Mouse (Mus musculus): ENCODE results near the gene Olfr643. TPM values are rescaled to one million over a fixed set of nuclear protein-coding genes. Genes with fewer than 3 reads are reported as not detected.
"Not testable (repeated sequence)": the region's sequence is repeated elsewhere in the genome, so short reads cannot be mapped to it uniquely, and the experiment has no call there.

Olfr643 gene
- polyA plus RNA-seq, 2 experiments = not detected

- Histone ChIP-seq H3K4me2 (replicated peaks; ENCODE audit: low read depth, low read length, severe bottlenecking) (no peak overlapping the region), H3K27me3 (ENCODE audit: control insufficient read depth, insufficient read depth, low read length) (no peaks in the 10 kb centered on the region), H3K9ac (ENCODE audit: low read depth, low read length, severe bottlenecking) (no peak overlapping the region), H3K36me3 (ENCODE audit: control insufficient read depth, insufficient read depth, low read length) (no peaks in the 10 kb centered on the region), H3K27ac (replicated peaks; ENCODE audit: low read depth, low read length) (no peak overlapping the region), H3K4me3 (replicated peaks; ENCODE audit: low read length) (no peak overlapping the region), H3K9me3 (ENCODE audit: control insufficient read depth, low read length) (no peaks in the 10 kb centered on the region), H3K4me1 (ENCODE audit: control insufficient read depth, insufficient read depth, low read length) (no peaks in the 10 kb centered on the region)
- no peak for TF ChIP-seq POLR2A (IDR thresholded peaks at IDR 0.05; ENCODE audit: borderline replicate concordance, extremely low read depth, insufficient read depth, insufficient read length)
- ATAC-seq (ENCODE audit: low FRiP score, low read depth) (no peak), DNase-seq (ENCODE audit: low spot score) (no peak)
- WGBS = 88% methylated on average over 1 of the region's 1 CpGs
These were observed 118.3 kb downstream of the Olfr643 start for GRCm38 (mm10) chr7:104018953-104019352.

- H3K9ac ChIP-seq (ENCODE audit: low read depth, low read length, severe bottlenecking) = no peak within 1 kb of the TSS
- no peaks in the 10 kb centered on the region for H3K36me3 ChIP-seq (ENCODE audit: control insufficient read depth, insufficient read depth, low read length)
- H3K27ac ChIP-seq (replicated peaks; ENCODE audit: low read depth, low read length) = no peak within 1 kb of the TSS
- no peaks in the 10 kb centered on the region for H3K9me3 ChIP-seq (ENCODE audit: control insufficient read depth, low read length)
- DNase-seq (ENCODE audit: low spot score) (no peak), ATAC-seq (ENCODE audit: low FRiP score, low read depth) (no peak)
- H3K4me3 ChIP-seq (replicated peaks; ENCODE audit: low read length) = no peak within 1 kb of the TSS
- H3K4me1 ChIP-seq (ENCODE audit: control insufficient read depth, insufficient read depth, low read length) = no peaks in the 10 kb centered on the region
- TF ChIP-seq POLR2A (IDR thresholded peaks at IDR 0.05; ENCODE audit: borderline replicate concordance, extremely low read depth, insufficient read depth, insufficient read length) = no peak
- no peaks in the 10 kb centered on the region for H3K27me3 ChIP-seq (ENCODE audit: control insufficient read depth, insufficient read depth, low read length)
- no peak within 1 kb of the TSS for H3K4me2 ChIP-seq (replicated peaks; ENCODE audit: low read depth, low read length, severe bottlenecking)
These were observed 120.0 kb downstream of the Olfr643 start, which contains the start of gene Olfr639 for GRCm38 (mm10) chr7:104017203-104017602. TSS of gene Olfr639 (minus strand) at chr7:104017303.

DNA sequence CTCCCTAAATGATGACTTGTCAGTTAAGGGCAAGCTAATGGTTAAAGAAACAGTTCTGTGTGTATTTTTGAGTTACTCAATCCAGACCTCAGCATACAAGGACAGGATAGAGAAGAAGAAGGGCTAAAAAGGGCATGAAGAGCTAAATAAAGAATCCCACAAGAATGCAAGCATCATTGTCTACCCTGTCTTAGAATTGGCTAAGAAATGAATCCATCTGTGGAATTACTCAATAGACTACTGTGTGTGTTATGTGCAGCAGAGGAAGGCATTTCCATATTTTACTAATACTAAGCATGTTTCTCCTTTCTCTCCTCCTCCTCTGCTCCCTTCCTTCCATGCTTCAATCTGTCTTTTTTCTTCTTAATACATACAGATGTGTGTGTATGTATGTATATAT, 138.1 kb downstream of the Olfr643 start:
- H3K4me3 ChIP-seq (replicated peaks; ENCODE audit: low read length) = no peak overlapping the region
- TF ChIP-seq POLR2A (IDR thresholded peaks at IDR 0.05; ENCODE audit: borderline replicate concordance, extremely low read depth, insufficient read depth, insufficient read length) = no peak

GRCm38 (mm10) chr7:103998446-103998845, 138.8 kb downstream of the Olfr643 start, which contains the start of gene Olfr638:
TSS of gene Olfr638 (plus strand) at chr7:103998746.
- DNase-seq (ENCODE audit: low spot score) (no peak), ATAC-seq (ENCODE audit: low FRiP score, low read depth) (no peak)
- no peak within 1 kb of the TSS for H3K4me2 ChIP-seq (replicated peaks; ENCODE audit: low read depth, low read length, severe bottlenecking)
- no peaks in the 10 kb centered on the region for H3K27me3 ChIP-seq (ENCODE audit: control insufficient read depth, insufficient read depth, low read length)
- no peak within 1 kb of the TSS for H3K4me3 ChIP-seq (replicated peaks; ENCODE audit: low read length)
- H3K9me3 ChIP-seq (ENCODE audit: control insufficient read depth, low read length) = no peaks in the 10 kb centered on the region
- H3K27ac ChIP-seq (replicated peaks; ENCODE audit: low read depth, low read length) = no peak within 1 kb of the TSS
- no peak for TF ChIP-seq POLR2A (IDR thresholded peaks at IDR 0.05; ENCODE audit: borderline replicate concordance, extremely low read depth, insufficient read depth, insufficient read length)
- H3K9ac ChIP-seq (ENCODE audit: low read depth, low read length, severe bottlenecking) = no peak within 1 kb of the TSS
- no peaks in the 10 kb centered on the region for H3K36me3 ChIP-seq (ENCODE audit: control insufficient read depth, insufficient read depth, low read length)
- no peaks in the 10 kb centered on the region for H3K4me1 ChIP-seq (ENCODE audit: control insufficient read depth, insufficient read depth, low read length)

More for the DNA sequence above, 138.1 kb downstream of the Olfr643 start:
- Histone ChIP-seq H3K27ac (replicated peaks; ENCODE audit: low read depth, low read length) (no peak overlapping the region), H3K9ac (ENCODE audit: low read depth, low read length, severe bottlenecking) (no peak overlapping the region), H3K9me3 (ENCODE audit: control insufficient read depth, low read length) (no peaks in the 10 kb centered on the region), H3K27me3 (ENCODE audit: control insufficient read depth, insufficient read depth, low read length) (no peaks in the 10 kb centered on the region), H3K4me2 (replicated peaks; ENCODE audit: low read depth, low read length, severe bottlenecking) (no peak overlapping the region), H3K4me1 (ENCODE audit: control insufficient read depth, insufficient read depth, low read length) (no peaks in the 10 kb centered on the region), H3K36me3 (ENCODE audit: control insufficient read depth, insufficient read depth, low read length) (no peaks in the 10 kb centered on the region)
- ATAC-seq (ENCODE audit: low FRiP score, low read depth) = no peak
- DNase-seq (ENCODE audit: low spot score) = no peak

- no peak for DNase-seq (ENCODE audit: low spot score)
These were observed 165.4 kb downstream of the Olfr643 start for GRCm38 (mm10) chr7:103971782-103972181.

GRCm38 (mm10) chr7:103970852-103971251, 166.4 kb downstream of the Olfr643 start, which contains the start of gene Olfr635:
TSS of gene Olfr635 (plus strand) at chr7:103971152.
- no peaks in the 10 kb centered on the region for H3K36me3 ChIP-seq (ENCODE audit: control insufficient read depth, insufficient read depth, low read length)
- no peaks in the 10 kb centered on the region for H3K9me3 ChIP-seq (ENCODE audit: control insufficient read depth, low read length)
- DNase-seq (ENCODE audit: low spot score) = no peak
- no peak within 1 kb of the TSS for H3K4me2 ChIP-seq (replicated peaks; ENCODE audit: low read depth, low read length, severe bottlenecking)
- no peak within 1 kb of the TSS for H3K27ac ChIP-seq (replicated peaks; ENCODE audit: low read depth, low read length)
- H3K4me3 ChIP-seq (replicated peaks; ENCODE audit: low read length) = no peak within 1 kb of the TSS
- 74% methylated on average over 1 of the region's 1 CpGs for WGBS
- no peak for TF ChIP-seq POLR2A (IDR thresholded peaks at IDR 0.05; ENCODE audit: borderline replicate concordance, extremely low read depth, insufficient read depth, insufficient read length)
- H3K4me1 ChIP-seq (ENCODE audit: control insufficient read depth, insufficient read depth, low read length) = no peaks in the 10 kb centered on the region
- no peak for ATAC-seq (ENCODE audit: low FRiP score, low read depth)
- no peak within 1 kb of the TSS for H3K9ac ChIP-seq (ENCODE audit: low read depth, low read length, severe bottlenecking)
- H3K27me3 ChIP-seq (ENCODE audit: control insufficient read depth, insufficient read depth, low read length) = no peaks in the 10 kb centered on the region

More at GRCm38 (mm10) chr7:103971782-103972181, 165.4 kb downstream of the Olfr643 start:
- no peak for TF ChIP-seq POLR2A (IDR thresholded peaks at IDR 0.05; ENCODE audit: borderline replicate concordance, extremely low read depth, insufficient read depth, insufficient read length)
- no peak overlapping the region for H3K27ac ChIP-seq (replicated peaks; ENCODE audit: low read depth, low read length)
- no peaks in the 10 kb centered on the region for H3K9me3 ChIP-seq (ENCODE audit: control insufficient read depth, low read length)
- H3K4me3 ChIP-seq (replicated peaks; ENCODE audit: low read length) = no peak overlapping the region
- ATAC-seq (ENCODE audit: low FRiP score, low read depth) = no peak
- WGBS = 72% methylated on average over 1 of the region's 1 CpGs
- no peaks in the 10 kb centered on the region for H3K27me3 ChIP-seq (ENCODE audit: control insufficient read depth, insufficient read depth, low read length)
- no peaks in the 10 kb centered on the region for H3K36me3 ChIP-seq (ENCODE audit: control insufficient read depth, insufficient read depth, low read length)
- H3K9ac ChIP-seq (ENCODE audit: low read depth, low read length, severe bottlenecking) = no peak overlapping the region
- no peaks in the 10 kb centered on the region for H3K4me1 ChIP-seq (ENCODE audit: control insufficient read depth, insufficient read depth, low read length)
- H3K4me2 ChIP-seq (replicated peaks; ENCODE audit: low read depth, low read length, severe bottlenecking) = no peak overlapping the region

GRCm38 (mm10) chr7:103966873-103967272, 170.3 kb downstream of the Olfr643 start:
- H3K4me3 ChIP-seq (replicated peaks; ENCODE audit: low read length); H3K4me2 ChIP-seq (replicated peaks; ENCODE audit: low read depth, low read length, severe bottlenecking); H3K9me3 ChIP-seq (ENCODE audit: control insufficient read depth, low read length); H3K27me3 ChIP-seq (ENCODE audit: control insufficient read depth, insufficient read depth, low read length); H3K4me1 ChIP-seq (ENCODE audit: control insufficient read depth, insufficient read depth, low read length); H3K27ac ChIP-seq (replicated peaks; ENCODE audit: low read depth, low read length); H3K36me3 ChIP-seq (ENCODE audit: control insufficient read depth, insufficient read depth, low read length); H3K9ac ChIP-seq (ENCODE audit: low read depth, low read length, severe bottlenecking); DNase-seq (ENCODE audit: low spot score); ATAC-seq (ENCODE audit: low FRiP score, low read depth): not testable (repeated sequence)
- 93% methylated on average over 22 of the region's 22 CpGs for WGBS

All from limb, embryonic 14.5 days (tissue).